Mouse (Mus musculus) cerebellum, adult (tissue): ENCODE data around the gene Nubp1.
A peak's percentile ranks its signal among the peaks of the same experiment; 100 is the strongest.

ENCODE experiments used
- ATAC-seq: cut with Nextera tagmentation; 2 replicates; pipeline ENCODE4 v1.9.2; 2017; ENCODE audit warnings: mild to moderate bottlenecking, moderate library complexity, mixed read lengths; ENCODE audit not compliant: insufficient number of reproducible peaks, low FRiP score, low TSS enrichment

The Nubp1 gene

GRCm38 (mm10) chr16:10415976-10416375, 4.2 kb downstream of the Nubp1 start:
- ATAC-seq = no peak; the same call in 1 of the 2 replicates

- ATAC-seq = no peak
Observed at GRCm38 (mm10) chr16:10416866-10417265, 5.1 kb downstream of the Nubp1 start.

GRCm38 (mm10) chr16:10417723-10418259, 6.0 kb downstream of the Nubp1 start:
- ATAC-seq = no peak

GRCm38 (mm10) chr16:10420447-10421054, 8.8 kb downstream of the Nubp1 start:
- no peak for ATAC-seq

- ATAC-seq = no peak
Observed at GRCm38 (mm10) chr16:10431911-10432310, 20.2 kb downstream of the Nubp1 start.

GRCm38 (mm10) chr16:10432387-10432786, 20.6 kb downstream of the Nubp1 start:
- no peak for ATAC-seq

GRCm38 (mm10) chr16:10433344-10433743, 21.6 kb downstream of the Nubp1 start:
- ATAC-seq = no peak

- ATAC-seq = no peak
Observed at GRCm38 (mm10) chr16:10436166-10436565, 24.4 kb downstream of the Nubp1 start.

- ATAC-seq = no peak
Observed at GRCm38 (mm10) chr16:10438055-10438454, 26.3 kb downstream of the Nubp1 start.

- no peak for ATAC-seq
Observed at GRCm38 (mm10) chr16:10441328-10441727, 29.6 kb downstream of the Nubp1 start.

GRCm38 (mm10) chr16:10441761-10442160, 30.0 kb downstream of the Nubp1 start:
- no peak for ATAC-seq

GRCm38 (mm10) chr16:10443723-10444122, 32.0 kb downstream of the Nubp1 start:
- no peak for ATAC-seq

- peak; percentile 50 for ATAC-seq
Observed at GRCm38 (mm10) chr16:10446573-10447263, 35.0 kb downstream of the Nubp1 start.

GRCm38 (mm10) chr16:10447264-10447594, 35.5 kb downstream of the Nubp1 start, which contains the start of gene Tvp23a:
TSS of gene Tvp23a (minus strand) at chr16:10447362.
- ATAC-seq = peak; percentile 96

- ATAC-seq = no peak
Observed at GRCm38 (mm10) chr16:10447781-10448180, 36.0 kb downstream of the Nubp1 start.

GRCm38 (mm10) chr16:10448931-10449330, 37.2 kb downstream of the Nubp1 start:
- ATAC-seq = no peak

- ATAC-seq = no peak
Observed at GRCm38 (mm10) chr16:10451906-10452305, 40.2 kb downstream of the Nubp1 start.

GRCm38 (mm10) chr16:10452445-10452896, 40.7 kb downstream of the Nubp1 start:
- no peak for ATAC-seq

GRCm38 (mm10) chr16:10453872-10454582, 42.3 kb downstream of the Nubp1 start:
- ATAC-seq = no peak

GRCm38 (mm10) chr16:10454583-10454974, 42.8 kb downstream of the Nubp1 start:
- ATAC-seq = no peak

GRCm38 (mm10) chr16:10460188-10460587, 48.4 kb downstream of the Nubp1 start:
- no peak for ATAC-seq
